In the genomic region with DNA sequence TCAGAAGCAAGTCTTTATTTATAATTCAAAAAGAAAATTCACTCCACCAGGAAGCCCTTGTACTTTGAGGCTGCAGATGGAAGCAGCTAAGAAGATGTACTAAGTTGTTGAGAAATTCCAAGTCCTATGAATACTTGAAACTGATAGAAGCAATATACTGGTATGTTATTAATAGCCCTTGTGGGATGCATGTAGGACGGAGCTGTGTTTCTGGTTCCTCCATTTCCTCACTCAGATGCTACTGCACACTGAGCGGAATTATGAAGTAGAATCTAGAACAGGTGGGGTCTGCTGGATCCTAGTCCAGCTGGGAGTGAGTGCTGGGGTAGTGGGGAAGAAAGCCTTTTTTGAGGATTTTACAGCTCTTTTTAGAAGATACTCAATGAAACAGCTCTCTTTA, we compare ENCODE assay signal across 19 mouse cellular contexts.
"Had no signal": no experiment of that assay in that cellular context is flagged by ENCODE, and none has a peak within 500 bp of the region (broad histone marks: within the 10 kb centered on the region; RNA-seq: fewer than 3 reads in every experiment).

No protein-coding gene starts in this region.

- H3K9ac ChIP-seq: liver, embryonic 15.5 days; liver, postnatal 0 days; lung, embryonic 15.5 days; midbrain, embryonic 13.5 days; midbrain, embryonic 15.5 days; neural tube, embryonic 12.5 days; stomach, embryonic 15.5 days had no signal

- H3K4me3 ChIP-seq: liver, embryonic 15.5 days; lung, embryonic 15.5 days; megakaryocyte, embryonic 14.5 days; midbrain, embryonic 13.5 days; midbrain, embryonic 15.5 days; neural tube, embryonic 12.5 days; stomach, embryonic 15.5 days had no signal

- H3K9me3 ChIP-seq: liver, embryonic 15.5 days; lung, embryonic 15.5 days; midbrain, embryonic 13.5 days; midbrain, embryonic 15.5 days; neural tube, embryonic 12.5 days; stomach, embryonic 15.5 days had no signal

- H3K4me1 ChIP-seq: liver, embryonic 15.5 days; lung, embryonic 15.5 days; megakaryocyte, embryonic 14.5 days; midbrain, embryonic 13.5 days; midbrain, embryonic 15.5 days; neural tube, embryonic 12.5 days; stomach, embryonic 15.5 days had no signal

- H3K4me2 ChIP-seq: liver, embryonic 15.5 days; lung, embryonic 15.5 days; midbrain, embryonic 11.5 days; midbrain, embryonic 13.5 days; midbrain, embryonic 15.5 days; neural tube, embryonic 12.5 days; stomach, embryonic 15.5 days had no signal

- H3K36me3 ChIP-seq: liver, embryonic 15.5 days; lung, embryonic 15.5 days; midbrain, embryonic 13.5 days; midbrain, embryonic 15.5 days; neural tube, embryonic 12.5 days; stomach, embryonic 15.5 days had no signal

- ATAC-seq: liver, postnatal 0 days; lung, postnatal 0 days; midbrain, embryonic 13.5 days; midbrain, embryonic 15.5 days had no signal

- DNase-seq: liver, postnatal 0 days; lung, adult 2 months; lung, postnatal 14 days; lung, postnatal 36 days; right cerebral cortex, postnatal 25 days; thymus, adult 18-20 months; thymus, postnatal 14 days; thymus, postnatal 36 days had no signal

- H3K27me3 ChIP-seq: liver, embryonic 15.5 days; lung, embryonic 15.5 days; megakaryocyte, embryonic 14.5 days; midbrain, embryonic 13.5 days; midbrain, embryonic 15.5 days; neural tube, embryonic 12.5 days; stomach, embryonic 15.5 days had no signal

- H3K27ac ChIP-seq: liver, embryonic 15.5 days; lung, embryonic 15.5 days; macrophage; midbrain, embryonic 13.5 days; midbrain, embryonic 15.5 days; neural tube, embryonic 12.5 days; stomach, embryonic 15.5 days; stomach, postnatal 0 days had no signal
